Mouse (Mus musculus) spleen, adult 2 months (tissue): ENCODE data around the gene Zmynd15. TPM values are rescaled to one million over a fixed set of nuclear protein-coding genes. Genes with fewer than 3 reads are reported as not detected.
"Not testable (repeated sequence)": the region's sequence is repeated elsewhere in the genome, so short reads cannot be mapped to it uniquely, and the experiment has no call there.

ENCODE experiments used
- DNase-seq, 2 experiments: peaks; one replicate each; pipeline versions ENCODE4 v3.0.0 to v3.0.0-alpha.2; 2012 to 2021; ENCODE audit warnings: low spot score in 2 of 2, low read depth in 1 of 2
- H3K27ac ChIP-seq: fragments of 200-500 bp; 2 replicates; pipeline ENCODE4 v1.5.1; 2012; ENCODE audit warnings: low read length, inconsistent platforms; ENCODE audit not compliant: insufficient read depth
- H3K27me3 ChIP-seq: fragments of 200-500 bp; 2 replicates; pipeline ENCODE4 v1.6.1; 2012; ENCODE audit warnings: mild to moderate bottlenecking, moderate library complexity, low read length, inconsistent platforms; ENCODE audit not compliant: control insufficient read depth, insufficient read depth
- H3K36me3 ChIP-seq: fragments of 200-500 bp; 2 replicates; pipeline ENCODE4 v1.6.1; 2012; ENCODE audit warnings: mild to moderate bottlenecking, low read length, inconsistent platforms; ENCODE audit not compliant: control insufficient read depth, insufficient read depth
- H3K4me1 ChIP-seq: fragments of 200-500 bp; 2 replicates; pipeline ENCODE4 v1.6.1; 2011; ENCODE audit warnings: inconsistent platforms; ENCODE audit not compliant: control insufficient read depth, insufficient read depth, insufficient read length
- H3K4me3 ChIP-seq: fragments of 200-500 bp; 2 replicates; pipeline ENCODE4 v1.5.1; 2011; ENCODE audit warnings: mild to moderate bottlenecking, inconsistent platforms; ENCODE audit not compliant: insufficient read depth, insufficient read length; ENCODE audit errors: extremely low read depth
- CTCF ChIP-seq: fragments of 200-500 bp; IDR thresholded peaks from 2 replicates; pipeline ENCODE4 v1.5.1; 2011; ENCODE audit warnings: mild to moderate bottlenecking, inconsistent platforms; ENCODE audit not compliant: insufficient read depth, insufficient read length, insufficient replicate concordance; ENCODE audit errors: extremely low read depth
- POLR2A ChIP-seq: fragments of 200-500 bp; IDR thresholded peaks from 2 replicates; pipeline ENCODE4 v1.6.1; 2011; ENCODE audit warnings: low read depth, low read length, inconsistent platforms
- WGBS: fragments of 180-500 bp; shearing (Covaris S2); methylation state at CpG from one replicate; pipeline ENCODE4 v1.1.7; 2018; 5-methylcytosine and 5-hydroxymethylcytosine counted together
- polyA plus RNA-seq: library from polyadenylated mRNA; depleted of rRNA; stranded (reverse); fragments of >200 nt; gene quantifications from 2 replicates; pipeline ENCODE4 v1.2.3, GENCODE M21; 2012

Zmynd15 gene
- polyA plus RNA-seq, 1 experiment, result 10.5 TPM

GRCm38 (mm10) chr11:70463970-70464369, 4.7 kb downstream of the Zmynd15 start:
- Histone ChIP-seq H3K27ac (no peak overlapping the region), H3K27me3 (peaks cover 8% of the 10 kb centered on the region), H3K4me3 (no peak overlapping the region), H3K36me3 (no peaks in the 10 kb centered on the region), H3K4me1 (peaks cover 2% of the 10 kb centered on the region; the same call in 1 of the 2 replicates)
- TF ChIP-seq CTCF, result no peak
- TF ChIP-seq POLR2A, result no peak
- 91% methylated on average over 5 of the region's 5 CpGs for WGBS
- DNase-seq, result no peak

GRCm38 (mm10) chr11:70465211-70465610, 6.0 kb downstream of the Zmynd15 start:
- Histone ChIP-seq H3K27me3 (peaks cover 2% of the 10 kb centered on the region; the same call in 1 of the 2 replicates), H3K4me1 (no peaks in the 10 kb centered on the region), H3K36me3 (no peaks in the 10 kb centered on the region), H3K27ac (no peak overlapping the region), H3K4me3 (no peak overlapping the region)
- WGBS, result 58% methylated on average over 16 of the region's 16 CpGs
- DNase-seq, result no peak
- TF ChIP-seq CTCF, result no peak
- TF ChIP-seq POLR2A, result no peak

GRCm38 (mm10) chr11:70465824-70466223, 6.6 kb downstream of the Zmynd15 start:
- WGBS, result 74% methylated on average over 23 of the region's 23 CpGs
- no peaks in the 10 kb centered on the region for H3K27me3 ChIP-seq

GRCm38 (mm10) chr11:70467902-70468619, 8.8 kb downstream of the Zmynd15 start:
- 66% methylated on average over 5 of the region's 5 CpGs for WGBS
- H3K36me3 ChIP-seq, result no peaks in the 10 kb centered on the region
- H3K4me3 ChIP-seq, result no peak overlapping the region
- 0 out of 2 replicates have a peak overlapping the region, but pooled peaks have one; percentile 23 for H3K27ac ChIP-seq
- DNase-seq, result no peak
- H3K27me3 ChIP-seq, result no peaks in the 10 kb centered on the region
- TF ChIP-seq POLR2A, result no peak
- TF ChIP-seq CTCF, result no peak
- H3K4me1 ChIP-seq, result no peaks in the 10 kb centered on the region

More at GRCm38 (mm10) chr11:70465824-70466223, 6.6 kb downstream of the Zmynd15 start:
- TF ChIP-seq POLR2A (no peak), CTCF (no peak)
- Histone ChIP-seq H3K4me3 (no peak overlapping the region), H3K36me3 (no peaks in the 10 kb centered on the region), H3K27ac (no peak overlapping the region), H3K4me1 (no peaks in the 10 kb centered on the region)
- DNase-seq, result no peak

GRCm38 (mm10) chr11:70469764-70470163, 10.5 kb downstream of the Zmynd15 start:
- Histone ChIP-seq H3K36me3 (no peaks in the 10 kb centered on the region), H3K27me3 (no peaks in the 10 kb centered on the region; the same call in none of the 2 replicates), H3K27ac (no peak overlapping the region), H3K4me3 (no peak overlapping the region), H3K4me1 (no peaks in the 10 kb centered on the region)
- TF ChIP-seq POLR2A (no peak), CTCF (no peak)
- WGBS, result 85% methylated on average over 3 of the region's 3 CpGs
- no peak for DNase-seq

GRCm38 (mm10) chr11:70472716-70473115, 13.5 kb downstream of the Zmynd15 start:
- Histone ChIP-seq H3K27me3 (no peaks in the 10 kb centered on the region; the same call in none of the 2 replicates), H3K4me1 (no peaks in the 10 kb centered on the region), H3K27ac (no peak overlapping the region), H3K36me3 (no peaks in the 10 kb centered on the region), H3K4me3 (no peak overlapping the region)
- DNase-seq, result no peak
- no peak for TF ChIP-seq POLR2A
- no peak for TF ChIP-seq CTCF

GRCm38 (mm10) chr11:70473291-70473690, 14.1 kb downstream of the Zmynd15 start:
- WGBS, result 83% methylated on average over 5 of the region's 5 CpGs
- H3K4me1 ChIP-seq, H3K27me3 ChIP-seq, H3K4me3 ChIP-seq, H3K36me3 ChIP-seq, DNase-seq: not testable (repeated sequence)
- peak overlapping the region; percentile 40 for H3K27ac ChIP-seq
